Mouse (Mus musculus): ENCODE measurements at regions not wholly inside any gene's neighbourhood (a gene's known extent, or its start where the extent isn't known, plus 50 kb on each side); places are given as distances from the start of the nearest gene placed in this dataset.

- TF ChIP-seq CTCF (IDR thresholded peaks at IDR 0.05; ENCODE audit: borderline replicate concordance, extremely low read depth, insufficient read depth, insufficient read length) (no peak), POLR2A (IDR thresholded peaks at IDR 0.05; ENCODE audit: borderline replicate concordance, extremely low read depth, insufficient read depth, insufficient read length, poor library complexity, severe bottlenecking) (no peak)
Observed at GRCm38 (mm10) chr10:107982082-107982481, 70.1 kb upstream of the Otogl start.

Data from brain, embryonic 14.5 days (tissue).